Mouse (Mus musculus) liver, embryonic 14 days (tissue): Measurements from ENCODE around the gene Agk. TPM values are rescaled to one million over a fixed set of nuclear protein-coding genes. Genes with fewer than 3 reads are reported as not detected.

Source experiments
- polyA plus RNA-seq: library from polyadenylated mRNA; depleted of rRNA; stranded (reverse); fragments of >200 nt; gene quantifications from 2 replicates; pipeline ENCODE4 v1.2.3, GENCODE M21; 2012; rRNA removed

Gene Agk
- 7.3 and 9.2 TPM in 2 replicates for polyA plus RNA-seq

GRCm38 (mm10) chr6:40324897-40325841 is at the start of gene Agk:
Gene Agk (plus strand): TSS chr6:40325172.

GRCm38 (mm10) chr6:40436047-40436483 is 111.1 kb downstream of the Agk start, which contains the start of gene E330009J07Rik:
Gene E330009J07Rik (minus strand): TSS chr6:40436135.

DNA sequence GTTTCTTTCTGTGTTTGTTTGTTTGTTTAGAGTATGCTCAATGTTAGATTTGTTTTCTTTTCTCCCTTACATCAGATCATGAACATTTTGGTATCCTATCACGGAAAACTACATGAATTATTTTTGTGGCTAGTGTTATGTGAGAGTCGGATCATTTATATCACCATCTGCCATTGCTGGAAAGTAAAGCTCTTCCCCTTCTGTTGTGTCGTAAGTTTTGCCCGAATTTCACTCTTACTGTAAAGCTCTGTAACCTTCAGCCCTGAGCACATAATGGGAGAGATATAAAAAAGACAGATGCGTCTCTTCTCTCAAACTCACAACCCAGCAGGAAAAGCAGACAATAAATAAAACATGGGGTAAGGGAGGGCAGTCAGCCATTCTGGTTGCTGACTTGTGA is 114.0 kb downstream of the Agk start, which contains the start of gene Wee2:
TSS of gene Wee2 (plus strand) at position 153 of the 400 bp plus-strand sequence.

Other genes with a start within 250 kb of the Agk start
- gene E330009J07Rik, start 111.0 kb downstream of the Agk start, polyA plus RNA-seq: 0.68 and 0.75 TPM in 2 replicates
- not detected in 2 replicates for gene Wee2, start 113.9 kb downstream of the Agk start, polyA plus RNA-seq
- gene Ssbp1, start 146.2 kb downstream of the Agk start, polyA plus RNA-seq: 45.3 and 46.4 TPM in 2 replicates
- not detected in 2 replicates for gene Tas2r137, start 166.1 kb downstream of the Agk start, polyA plus RNA-seq
- gene Tas2r108, start 168.4 kb downstream of the Agk start, polyA plus RNA-seq: not detected in 2 replicates
- gene Prss37, start 194.3 kb downstream of the Agk start, polyA plus RNA-seq: not detected in 2 replicates
- gene Olfr461, start 229.9 kb downstream of the Agk start, polyA plus RNA-seq: not detected in 2 replicates
- gene Olfr460, start 244.3 kb downstream of the Agk start, polyA plus RNA-seq: not detected in 2 replicates